Comparison of ENCODE assay signal across 10 mouse cellular contexts in the genomic region with DNA sequence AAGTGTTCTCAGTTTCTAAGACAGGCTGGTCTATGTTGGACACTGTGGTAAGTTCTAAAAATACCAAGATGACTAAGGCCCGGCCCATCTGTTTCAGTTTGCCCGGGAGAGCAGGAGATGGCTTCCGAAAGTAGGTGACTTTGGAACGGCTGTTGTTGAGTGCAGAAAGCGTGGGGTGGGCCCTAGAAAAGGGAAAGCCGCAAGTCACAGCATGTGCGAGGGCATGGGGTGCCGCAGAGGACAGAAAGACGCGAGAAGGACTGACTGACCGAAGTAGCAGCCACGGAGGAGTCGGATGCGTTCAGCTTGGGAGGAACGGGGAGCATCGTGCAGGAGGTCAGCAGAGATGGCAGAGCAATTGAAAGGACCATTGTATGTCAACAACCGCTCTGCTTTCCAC. TPM values are rescaled to one million over a fixed set of nuclear protein-coding genes. Genes with fewer than 3 reads are reported as not detected.
A peak's percentile ranks its signal among the peaks of the same experiment; 100 is the strongest.
DNase-seq lines count a peak whose midpoint lies in the region; ATAC-seq and TF ChIP-seq lines count a peak whose summit lies in the region.
"Had no signal": no experiment of that assay in that cellular context is flagged by ENCODE, and none has a peak within 500 bp of the region (broad histone marks: within the 10 kb centered on the region; RNA-seq: fewer than 3 reads in every experiment).

No protein-coding gene starts in this region.

- H3K4me3 ChIP-seq in E14TG2a.4 (replicated peaks; ENCODE audit: low read length): peak overlapping the region; percentile 17; the same call in 1 of the 2 replicates
- H3K4me3 ChIP-seq in heart, embryonic 11.5 days (ENCODE audit: low read depth, low read length): no peak overlapping the region
- H3K4me3 ChIP-seq in forebrain, embryonic 10.5 days: no peak overlapping the region
- H3K4me3 ChIP-seq: forebrain, embryonic 12.5 days; stomach, embryonic 15.5 days had no signal

- WGBS in heart, embryonic 11.5 days (ENCODE audit: insufficient replicate concordance): 72% methylated on average over 17 of the region's 17 CpGs
- WGBS in forebrain, embryonic 10.5 days: 88% methylated on average over 17 of the region's 17 CpGs

- H3K27ac ChIP-seq in heart, embryonic 11.5 days (ENCODE audit: low read depth, low read length): no peak overlapping the region
- no peak overlapping the region for H3K27ac ChIP-seq in forebrain, embryonic 10.5 days
- H3K27ac ChIP-seq: forebrain, embryonic 12.5 days; stomach, embryonic 15.5 days had no signal

- H3K9me3 ChIP-seq in E14TG2a.4 (ENCODE audit: low read length): no peaks in the 10 kb centered on the region
- H3K9me3 ChIP-seq in heart, embryonic 11.5 days (replicated peaks; ENCODE audit: control insufficient read depth, low read length): no peaks in the 10 kb centered on the region
- H3K9me3 ChIP-seq in forebrain, embryonic 10.5 days: no peaks in the 10 kb centered on the region
- H3K9me3 ChIP-seq: forebrain, embryonic 12.5 days; stomach, embryonic 15.5 days had no signal

- no peak for ATAC-seq in heart, embryonic 11.5 days (replicated peaks; ENCODE audit: insufficient number of reproducible peaks, low FRiP score, low TSS enrichment)
- ATAC-seq in erythroid progenitor cell, adult 5-6 weeks (replicated peaks; ENCODE audit: low FRiP score, poor library complexity, severe bottlenecking): no peak

- DNase-seq in cerebellum, adult 9-10 months: peak; percentile 91
- DNase-seq in layer of hippocampus, postnatal 36 days: peak; percentile 61 to 63
- DNase-seq in ovary, postnatal 14 days (ENCODE audit: low spot score): no peak
- DNase-seq in forebrain, embryonic 10.5 days (ENCODE audit: extremely low spot score, low spot score): no peak
- DNase-seq in adrenal gland, adult 18-20 months (ENCODE audit: low spot score in 2 of 2): no peak

- peaks cover 11% of the 10 kb centered on the region for H3K4me1 ChIP-seq in E14TG2a.4 (replicated peaks; ENCODE audit: low read depth, low read length)
- H3K4me1 ChIP-seq in heart, embryonic 11.5 days (ENCODE audit: control insufficient read depth, insufficient read depth, low read length): no peaks in the 10 kb centered on the region
- H3K4me1 ChIP-seq in forebrain, embryonic 10.5 days: no peaks in the 10 kb centered on the region
- H3K4me1 ChIP-seq: forebrain, embryonic 12.5 days; stomach, embryonic 15.5 days had no signal

- H3K36me3 ChIP-seq in E14TG2a.4 (ENCODE audit: insufficient read depth, low read length): peaks cover 10% of the 10 kb centered on the region
- peaks cover 2% of the 10 kb centered on the region; the same call in 1 of the 2 replicates for H3K36me3 ChIP-seq in heart, embryonic 11.5 days (ENCODE audit: control insufficient read depth, insufficient read depth, low read length)
- peaks cover 14% of the 10 kb centered on the region for H3K36me3 ChIP-seq in forebrain, embryonic 10.5 days (replicated peaks)

- no peaks in the 10 kb centered on the region for H3K27me3 ChIP-seq in E14TG2a.4 (ENCODE audit: insufficient read depth, low read length)
- H3K27me3 ChIP-seq in heart, embryonic 11.5 days (ENCODE audit: control insufficient read depth, insufficient read depth, low read length): no peaks in the 10 kb centered on the region
- no peaks in the 10 kb centered on the region for H3K27me3 ChIP-seq in forebrain, embryonic 10.5 days (ENCODE audit: poor library complexity, severe bottlenecking)
- H3K27me3 ChIP-seq: forebrain, embryonic 12.5 days; stomach, embryonic 15.5 days had no signal

- 0 out of 2 replicates have a peak overlapping the region, but pooled peaks have one; percentile 39 for H3K9ac ChIP-seq in heart, embryonic 11.5 days (ENCODE audit: low read depth, low read length)
- H3K9ac ChIP-seq: forebrain, embryonic 12.5 days; stomach, embryonic 15.5 days had no signal

- TF ChIP-seq CTCF in E14TG2a.4 (conservative IDR thresholded peaks at IDR 0.05; ENCODE audit: low read length): no peak

- peak overlapping the region; percentile 31 for H3K4me2 ChIP-seq in heart, embryonic 11.5 days
- H3K4me2 ChIP-seq: forebrain, embryonic 12.5 days; stomach, embryonic 15.5 days had no signal

RNA-seq across cellular contexts. Expression of a gene that starts 12.4 kb away (rescaled TPM):
- 62.6 and 67.5 TPM in 2 replicates for polyA plus RNA-seq in heart, embryonic 11.5 days (2014; fragmentation: Nextera tagmentation; extraction: Ambion mirVana)
- total RNA-seq in layer of hippocampus, postnatal 36 days (2021): 10 to 100 TPM; 39.4 to 45.7 TPM
- total RNA-seq in erythroid progenitor cell, adult 5-6 weeks (2015; ENCODE audit: low replicate concordance): 14.8 and 17.6 TPM in 2 replicates
- total RNA-seq in erythroid progenitor cell, adult 5-6 weeks (2017; ENCODE audit: low replicate concordance): 17.2 and 26.0 TPM in 2 replicates
- 88.3 and 88.5 TPM in 2 replicates for polyA plus RNA-seq in forebrain, embryonic 10.5 days (2016; fragmentation: Nextera tagmentation; extraction: Ambion mirVana)
- total RNA-seq in adrenal gland, adult 18-20 months (2021): 10 to 100 TPM; 42.8 to 57.0 TPM

RNA-seq across cellular contexts. Expression of a gene that starts 34.6 kb away (rescaled TPM):
- polyA plus RNA-seq in heart, embryonic 11.5 days (2014; fragmentation: Nextera tagmentation; extraction: Ambion mirVana): 81.2 and 86.9 TPM in 2 replicates
- 10 to 100 TPM; 53.1 to 53.2 TPM for total RNA-seq in layer of hippocampus, postnatal 36 days (2021)
- 19.3 and 24.5 TPM in 2 replicates for total RNA-seq in erythroid progenitor cell, adult 5-6 weeks (2015; ENCODE audit: low replicate concordance)
- total RNA-seq in erythroid progenitor cell, adult 5-6 weeks (2017; ENCODE audit: low replicate concordance): 0.83 and 4.2 TPM in 2 replicates
- polyA plus RNA-seq in forebrain, embryonic 10.5 days (2016; fragmentation: Nextera tagmentation; extraction: Ambion mirVana): 92.5 and 95.1 TPM in 2 replicates
- total RNA-seq in adrenal gland, adult 18-20 months (2021): 10 to 100 TPM; 15.2 to 18.3 TPM

Comparison
In these comparisons a context has a peak if more than half of its experiments do, and no peak if none do; other contexts are left out.
1. DNase-seq: peak in cerebellum, adult 9-10 months (single experiment) and layer of hippocampus, postnatal 36 days (2 of 2); none in ovary, postnatal 14 days (single experiment), forebrain, embryonic 10.5 days (single experiment) and adrenal gland, adult 18-20 months (0 of 2).